Mouse (Mus musculus) limb, embryonic 14.5 days (tissue): ENCODE measurements at regions not wholly inside any gene's neighbourhood (a gene's known extent, or its start where the extent isn't known, plus 50 kb on each side); places are given as distances from the start of the nearest gene placed in this dataset.

ENCODE experiments used
- ATAC-seq: fragments of 200-750 bp; cut with Nextera tagmentation; 2 replicates; pipeline ENCODE4 v1.8.0; 2017; ENCODE audit warnings: low read depth, moderate number of reproducible peaks, moderate TSS enrichment; ENCODE audit not compliant: low FRiP score
- DNase-seq: peaks from one replicate; pipeline ENCODE4 v3.0.0-alpha.2; 2015; ENCODE audit warnings: low spot score
- H3K27ac ChIP-seq: fragments of 300-500 bp; sonication (generic); replicated peaks from 2 replicates; pipeline ENCODE4 v1.5.1; 2014; ENCODE audit warnings: low read depth, mild to moderate bottlenecking, low read length, moderate library complexity, mixed read lengths
- H3K27me3 ChIP-seq: fragments of 300-500 bp; sonication (generic); 2 replicates; pipeline ENCODE4 v1.6.1; 2014; ENCODE audit warnings: low read length, mixed read lengths; ENCODE audit not compliant: control insufficient read depth, insufficient read depth
- H3K36me3 ChIP-seq: fragments of 300-500 bp; sonication (generic); 2 replicates; pipeline ENCODE4 v1.6.1; 2014; ENCODE audit warnings: mild to moderate bottlenecking, low read length, moderate library complexity, mixed read lengths; ENCODE audit not compliant: control insufficient read depth, insufficient read depth
- H3K4me1 ChIP-seq: fragments of 300-500 bp; sonication (generic); 2 replicates; pipeline ENCODE4 v1.6.1; 2014; ENCODE audit warnings: antibody characterized with exemption, low read length, mixed read lengths; ENCODE audit not compliant: control insufficient read depth, insufficient read depth
- H3K4me2 ChIP-seq: fragments of 300-500 bp; sonication (generic); replicated peaks from 2 replicates; pipeline ENCODE4 v1.6.1; 2014; ENCODE audit warnings: low read depth, mild to moderate bottlenecking, low read length, moderate library complexity; ENCODE audit not compliant: severe bottlenecking
- H3K4me3 ChIP-seq: fragments of 300-500 bp; sonication (generic); replicated peaks from 2 replicates; pipeline ENCODE4 v1.5.1; 2014; ENCODE audit warnings: low read length
- H3K9ac ChIP-seq: fragments of 300-500 bp; sonication (generic); 2 replicates; pipeline ENCODE4 v1.6.1; 2014; ENCODE audit warnings: mild to moderate bottlenecking, low read depth, low read length, moderate library complexity; ENCODE audit not compliant: severe bottlenecking
- H3K9me3 ChIP-seq: fragments of 300-500 bp; sonication (generic); 2 replicates; pipeline ENCODE4 v1.6.1; 2016; ENCODE audit warnings: low read length; ENCODE audit not compliant: control insufficient read depth
- POLR2A ChIP-seq: fragments of 200-500 bp; IDR thresholded peaks from 2 replicates; pipeline ENCODE4 v1.8.0; 2012; ENCODE audit warnings: inconsistent platforms, mild to moderate bottlenecking, moderate library complexity, borderline replicate concordance; ENCODE audit not compliant: insufficient read depth, insufficient read length; ENCODE audit errors: extremely low read depth
- WGBS: fragments of 180-500 bp; shearing (Covaris S2); extraction: QIAGEN DNeasy Blood & Tissue Kit; methylation state at CpG from one replicate; pipeline ENCODE4 v1.1.7; 2014; 5-methylcytosine and 5-hydroxymethylcytosine counted together

DNA sequence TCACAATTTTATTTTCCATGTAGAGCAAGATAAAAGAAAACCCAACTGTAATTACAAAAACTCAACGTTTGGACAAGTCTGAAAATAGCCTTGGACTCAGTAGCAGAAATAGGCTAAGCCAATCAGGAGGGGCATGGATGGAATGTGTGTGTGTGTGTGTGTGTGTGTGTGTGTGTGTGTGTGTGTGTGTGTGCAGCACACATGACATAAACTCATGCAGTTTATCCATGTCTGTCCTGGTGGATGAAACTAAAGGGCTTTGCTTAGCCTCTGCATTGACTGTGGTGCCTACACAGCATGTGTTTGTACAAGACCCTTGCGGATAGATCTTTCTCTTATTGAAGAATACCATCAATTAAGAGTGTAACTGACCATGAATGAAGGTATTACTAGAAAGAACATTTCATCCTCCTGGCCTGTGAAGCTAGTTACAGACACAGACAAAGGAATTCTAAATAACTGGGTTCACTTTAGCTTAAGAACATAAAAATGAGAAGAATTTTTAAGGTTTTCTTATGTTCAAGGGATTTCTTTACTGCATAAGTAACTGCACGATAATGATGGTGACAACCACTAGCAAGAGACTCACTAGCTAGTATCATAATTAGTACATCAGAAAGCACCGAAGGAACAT lies 361.5 kb downstream of the Tmem182 start:
- ATAC-seq (no peak), DNase-seq (no peak)
- WGBS: 75% methylated on average over 4 of the region's 4 CpGs
- TF ChIP-seq POLR2A: no peak
- no peaks in the 10 kb centered on the region for H3K36me3 ChIP-seq
- no peaks in the 10 kb centered on the region for H3K4me1 ChIP-seq
- no peak overlapping the region for H3K27ac ChIP-seq
- no peak overlapping the region for H3K9ac ChIP-seq
- H3K9me3 ChIP-seq: no peaks in the 10 kb centered on the region
- no peak overlapping the region for H3K4me3 ChIP-seq
- H3K27me3 ChIP-seq: no peaks in the 10 kb centered on the region
- H3K4me2 ChIP-seq: no peak overlapping the region

DNA sequence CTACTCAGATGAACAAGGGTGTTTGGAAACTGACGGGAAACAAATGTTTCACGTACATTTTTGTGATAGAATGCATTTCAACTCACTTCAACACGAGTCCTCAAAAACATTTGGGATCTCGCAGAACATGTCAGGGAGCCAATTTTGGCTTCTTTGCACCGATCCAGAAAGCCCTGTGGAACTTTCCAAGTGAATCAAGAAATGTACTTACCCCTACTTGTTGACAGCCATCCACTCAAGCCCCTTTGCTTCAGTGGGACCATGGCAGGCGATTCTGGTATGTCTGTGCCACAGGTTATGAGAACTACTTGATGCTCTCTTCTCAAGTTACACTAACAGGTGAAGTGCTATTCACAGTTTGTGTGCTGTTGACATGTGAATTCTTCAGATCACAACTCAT lies 381.6 kb downstream of the Tmem182 start:
- no peaks in the 10 kb centered on the region for H3K9me3 ChIP-seq
- 75% methylated on average over 6 of the region's 6 CpGs for WGBS
- DNase-seq (no peak), ATAC-seq (no peak)
- no peak overlapping the region for H3K4me2 ChIP-seq
- no peak overlapping the region for H3K9ac ChIP-seq
- no peak overlapping the region for H3K27ac ChIP-seq
- no peaks in the 10 kb centered on the region for H3K4me1 ChIP-seq
- no peaks in the 10 kb centered on the region for H3K36me3 ChIP-seq
- no peaks in the 10 kb centered on the region for H3K27me3 ChIP-seq
- no peak for TF ChIP-seq POLR2A
- H3K4me3 ChIP-seq: no peak overlapping the region

DNA sequence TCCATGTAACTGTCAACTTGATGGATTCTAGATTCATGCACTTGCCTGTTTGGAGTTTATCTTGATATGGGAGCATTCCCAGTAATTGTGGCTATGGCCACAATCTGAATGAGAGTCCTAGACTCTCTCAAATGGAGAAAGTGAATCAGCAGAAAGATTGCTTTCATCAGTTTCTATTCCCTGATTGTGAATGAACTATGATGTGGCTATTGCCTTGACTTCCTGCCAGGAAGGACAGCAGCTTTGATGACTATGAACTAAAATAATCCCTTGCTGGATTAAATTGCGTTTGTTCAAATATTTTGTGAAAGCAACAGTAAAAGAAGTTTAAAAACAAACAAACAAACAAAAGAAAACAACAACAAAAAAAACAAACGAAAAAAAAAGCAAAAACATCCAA lies 407.5 kb downstream of the Tmem182 start:
- H3K4me1 ChIP-seq: no peaks in the 10 kb centered on the region
- H3K4me2 ChIP-seq: no peak overlapping the region
- ATAC-seq (no peak), DNase-seq (no peak)
- H3K9ac ChIP-seq: no peak overlapping the region
- 90% methylated on average over 2 of the region's 2 CpGs for WGBS
- H3K27me3 ChIP-seq: no peaks in the 10 kb centered on the region
- H3K9me3 ChIP-seq: no peaks in the 10 kb centered on the region
- TF ChIP-seq POLR2A: no peak
- H3K27ac ChIP-seq: no peak overlapping the region
- no peak overlapping the region for H3K4me3 ChIP-seq
- H3K36me3 ChIP-seq: no peaks in the 10 kb centered on the region

DNA sequence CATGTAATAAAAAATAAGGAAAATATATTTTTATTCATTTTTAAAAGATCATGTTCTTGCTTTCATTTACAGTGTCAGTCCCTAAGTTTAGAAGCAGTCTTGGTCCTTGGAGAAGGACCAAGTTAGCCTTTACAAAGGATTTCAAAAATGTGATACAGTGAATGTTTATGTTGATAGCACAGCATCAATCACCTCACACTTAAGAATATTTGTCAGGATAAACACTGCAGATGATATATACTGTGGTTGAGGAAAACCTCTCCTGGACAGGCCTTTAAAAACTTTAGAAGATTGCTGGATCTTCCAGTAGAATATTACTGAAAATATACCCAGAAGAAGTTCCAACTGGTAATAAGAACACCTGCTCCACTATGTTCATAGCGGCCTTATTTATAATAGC lies 420.4 kb downstream of the Tmem182 start:
- Histone ChIP-seq H3K36me3 (no peaks in the 10 kb centered on the region), H3K4me1 (no peaks in the 10 kb centered on the region), H3K9me3 (no peaks in the 10 kb centered on the region), H3K4me2 (no peak overlapping the region), H3K4me3 (no peak overlapping the region), H3K27me3 (no peaks in the 10 kb centered on the region), H3K27ac (no peak overlapping the region), H3K9ac (no peak overlapping the region)
- DNase-seq: no peak
- no peak for ATAC-seq
- TF ChIP-seq POLR2A: no peak
- WGBS: 89% methylated on average over 1 of the region's 1 CpGs

DNA sequence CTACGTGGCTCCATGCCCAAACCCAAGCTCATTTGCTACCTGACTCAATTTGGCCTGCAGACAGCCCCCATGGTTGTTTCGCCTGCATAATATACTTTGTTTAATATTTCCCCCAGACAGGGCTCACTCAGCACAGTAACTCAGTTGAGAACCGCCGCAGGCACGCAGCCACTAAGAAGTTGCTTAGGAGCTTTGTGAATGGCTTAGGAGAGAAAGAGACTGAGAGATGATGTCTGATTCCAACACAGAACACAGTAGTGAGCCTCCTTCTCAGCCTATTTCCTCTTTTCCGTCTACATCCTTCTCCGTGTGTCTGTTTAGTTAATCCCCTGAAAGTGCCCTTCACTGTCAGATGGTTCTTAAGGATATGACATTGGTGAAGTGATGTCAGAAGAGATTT lies 429.9 kb downstream of the Tmem182 start:
- Histone ChIP-seq H3K4me1 (peaks cover 3% of the 10 kb centered on the region; the same call in 1 of the 2 replicates), H3K4me2 (no peak overlapping the region), H3K9ac (no peak overlapping the region), H3K9me3 (no peaks in the 10 kb centered on the region), H3K4me3 (no peak overlapping the region), H3K27me3 (no peaks in the 10 kb centered on the region), H3K36me3 (no peaks in the 10 kb centered on the region), H3K27ac (no peak overlapping the region)
- ATAC-seq (no peak), DNase-seq (peak; percentile 34)
- no peak for TF ChIP-seq POLR2A
- WGBS: 60% methylated on average over 7 of the region's 7 CpGs

DNA sequence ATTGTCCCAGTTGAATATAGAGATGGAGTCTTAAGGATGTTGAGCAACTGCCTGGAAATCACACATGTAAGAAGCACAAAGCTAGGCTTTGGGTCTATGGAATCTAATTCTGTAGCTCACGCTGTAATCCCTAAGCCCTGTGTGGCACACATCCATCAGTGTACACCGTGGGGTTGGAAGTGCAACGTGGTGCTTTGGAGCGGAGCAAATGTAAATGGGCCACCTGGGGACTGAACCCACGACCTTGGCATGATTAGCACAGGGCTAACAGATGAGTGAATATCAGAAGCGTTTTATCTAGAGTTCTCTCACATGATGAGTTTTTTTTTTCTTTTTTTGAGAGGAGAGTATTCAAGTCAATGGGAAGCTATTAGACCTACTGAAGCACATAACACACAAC lies 437.6 kb downstream of the Tmem182 start:
- Histone ChIP-seq H3K4me1 (no peaks in the 10 kb centered on the region), H3K27me3 (no peaks in the 10 kb centered on the region), H3K9me3 (no peaks in the 10 kb centered on the region), H3K9ac (no peak overlapping the region), H3K36me3 (no peaks in the 10 kb centered on the region), H3K4me2 (no peak overlapping the region), H3K27ac (no peak overlapping the region), H3K4me3 (no peak overlapping the region)
- TF ChIP-seq POLR2A: no peak
- 82% methylated on average over 6 of the region's 6 CpGs for WGBS
- DNase-seq (no peak), ATAC-seq (no peak)
